Mouse (Mus musculus) lung, postnatal 14 days (tissue): ENCODE measurements around the gene Ppp2r5e.

ENCODE experiments used
- DNase-seq: peaks from one replicate; pipeline ENCODE4 v3.0.0; 2021

Gene Ppp2r5e

DNA sequence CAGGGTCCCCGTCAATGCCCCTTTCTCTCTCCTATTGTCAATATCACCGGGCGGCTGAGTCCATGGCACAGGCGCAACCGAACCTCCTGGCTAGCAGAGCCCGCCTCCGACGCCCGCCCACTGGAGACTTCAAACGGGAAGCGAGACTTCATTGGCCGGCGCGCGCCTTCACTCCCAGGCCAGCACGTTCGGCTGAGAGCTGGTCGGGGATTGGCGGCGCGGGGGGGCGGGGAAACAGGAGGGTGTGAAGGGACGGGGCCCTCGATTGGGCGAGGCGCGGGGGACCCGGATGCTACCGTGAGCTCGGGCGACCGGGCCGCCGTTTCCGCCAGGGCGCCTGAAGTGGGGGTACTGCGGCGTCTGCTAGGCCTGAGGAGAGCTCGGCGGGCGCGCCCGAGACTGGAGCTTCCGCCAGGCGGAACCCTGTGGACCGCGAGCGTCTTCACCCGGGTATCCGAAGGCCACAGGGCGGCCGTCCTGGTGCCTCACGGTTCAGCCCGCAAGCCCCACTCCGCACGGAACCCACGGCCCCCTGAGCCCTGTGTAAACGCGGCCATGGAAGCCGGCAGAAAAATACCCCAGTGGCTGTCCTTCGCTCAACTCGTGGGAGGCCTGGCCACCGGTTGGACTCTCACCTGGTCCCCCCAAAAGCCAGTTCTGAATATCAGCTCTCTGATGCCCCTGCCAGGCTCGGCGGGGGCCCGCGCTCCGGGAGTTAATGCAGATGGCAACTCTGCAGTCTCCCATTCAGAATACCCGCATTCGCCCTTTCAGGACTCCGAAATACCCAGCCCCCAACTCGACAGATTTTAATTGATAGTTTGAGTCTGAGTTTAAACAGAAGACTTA, at the start of gene Ppp2r5e:
Gene Ppp2r5e, minus strand, starts transcription at position 92 of the 849 bp plus-strand sequence.
- peak; percentile 99 for DNase-seq

DNA sequence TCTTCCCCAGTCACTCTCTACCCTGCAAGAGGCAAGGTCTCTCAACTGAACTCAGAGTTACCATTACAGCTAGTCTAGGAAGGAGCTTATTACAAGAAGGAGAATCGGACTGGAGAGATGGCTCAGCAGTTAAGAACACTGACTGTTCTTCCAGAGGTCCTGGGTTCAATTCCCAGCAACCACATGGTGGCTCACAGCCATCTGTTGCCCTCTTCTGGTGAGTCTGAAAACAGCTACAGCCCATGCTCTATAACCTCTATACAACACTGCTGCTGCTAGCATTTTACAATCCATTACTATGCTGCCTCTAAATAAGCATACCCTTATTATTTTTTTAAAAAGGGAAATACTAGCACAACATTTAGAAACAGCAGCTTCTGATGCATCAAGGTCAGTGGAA, 49.7 kb upstream of the Ppp2r5e start:
- no peak for DNase-seq

DNA sequence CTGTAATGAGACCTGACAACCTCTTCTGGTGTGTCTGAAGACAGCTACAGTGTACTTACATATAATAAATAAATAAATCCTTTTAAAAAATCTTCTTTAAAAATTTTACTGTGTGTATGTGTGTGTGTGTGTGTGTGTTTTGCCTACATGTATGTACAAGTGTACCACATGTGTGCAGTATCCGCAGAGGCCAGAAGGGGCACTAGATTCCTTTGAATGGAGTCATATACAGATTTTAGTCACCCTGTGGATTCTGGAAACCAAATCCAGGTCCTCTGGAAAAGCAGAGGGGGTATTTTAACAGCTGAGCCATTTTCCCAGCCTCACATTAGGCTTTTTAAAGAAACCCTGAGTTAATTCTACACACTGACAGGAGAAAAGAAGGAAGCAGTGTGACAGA, 45.7 kb upstream of the Ppp2r5e start:
- DNase-seq = no peak

DNA sequence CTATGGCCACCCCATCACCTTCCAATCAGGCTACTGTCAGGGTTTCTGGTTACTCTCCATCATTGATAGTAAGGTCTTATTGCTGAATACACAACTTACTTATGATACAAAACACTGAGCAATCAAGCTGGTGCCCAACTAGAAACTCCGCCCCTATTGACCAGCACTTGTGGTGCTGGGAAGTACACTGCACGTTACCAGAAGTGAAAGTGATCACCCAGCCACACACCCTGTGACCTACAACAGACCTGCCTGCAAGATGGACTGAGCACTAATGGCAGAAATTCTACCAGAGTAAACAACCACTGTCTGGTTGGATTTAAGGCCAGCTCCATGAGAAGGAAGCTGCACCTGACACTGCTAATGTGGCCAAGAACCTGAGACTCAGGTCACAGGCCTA, 42.3 kb upstream of the Ppp2r5e start:
- no peak for DNase-seq

DNA sequence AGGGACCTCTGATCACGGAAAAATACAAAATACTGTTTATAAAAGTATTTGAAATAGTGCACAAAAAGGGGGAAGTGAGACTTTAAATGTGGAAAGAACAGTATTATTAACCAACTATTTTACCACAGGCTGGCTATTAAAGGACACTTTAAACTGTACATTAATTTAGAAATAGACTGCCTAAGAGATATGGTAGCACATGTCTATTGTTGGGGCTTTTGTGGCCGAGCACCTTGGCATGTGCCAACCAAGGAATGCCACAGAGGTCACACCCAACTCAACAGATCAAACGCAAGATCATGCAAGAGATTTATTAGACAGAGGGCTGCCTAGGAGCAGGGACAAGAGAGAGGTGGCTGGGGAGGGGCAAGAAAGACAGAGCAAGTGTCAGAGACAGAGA, 41.1 kb upstream of the Ppp2r5e start:
- no peak for DNase-seq

DNA sequence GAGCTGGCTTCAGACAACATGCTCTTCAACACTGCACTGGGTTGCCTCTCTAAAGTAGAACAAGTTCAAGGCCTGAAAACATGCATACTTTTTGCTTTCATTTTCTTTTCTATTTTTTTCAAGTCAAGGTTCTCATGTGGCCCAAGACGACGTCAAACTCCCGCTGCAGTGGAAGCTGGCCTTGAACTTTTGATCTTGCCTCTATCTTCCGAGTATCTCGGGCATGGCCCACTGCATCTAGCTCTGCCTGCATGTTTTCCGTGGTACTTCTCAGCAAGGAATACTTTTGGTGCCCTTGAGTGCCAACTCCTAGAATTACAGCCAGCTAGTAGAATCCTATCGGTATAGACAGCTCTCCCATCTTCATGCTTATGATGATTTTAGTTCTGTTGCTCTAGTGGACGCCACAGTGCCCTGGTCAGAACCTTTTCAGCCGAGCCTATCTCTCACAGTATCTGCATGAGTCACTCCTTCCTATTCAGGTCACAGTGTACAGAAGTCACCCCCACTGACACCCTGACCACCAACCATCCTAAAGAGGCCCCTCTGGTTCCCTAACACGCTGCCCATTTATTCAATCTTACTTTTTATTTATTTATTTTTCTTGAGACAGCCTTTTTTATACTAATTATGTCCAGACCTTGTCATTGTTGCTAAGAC, 39.9 kb upstream of the Ppp2r5e start:
- no peak for DNase-seq

DNA sequence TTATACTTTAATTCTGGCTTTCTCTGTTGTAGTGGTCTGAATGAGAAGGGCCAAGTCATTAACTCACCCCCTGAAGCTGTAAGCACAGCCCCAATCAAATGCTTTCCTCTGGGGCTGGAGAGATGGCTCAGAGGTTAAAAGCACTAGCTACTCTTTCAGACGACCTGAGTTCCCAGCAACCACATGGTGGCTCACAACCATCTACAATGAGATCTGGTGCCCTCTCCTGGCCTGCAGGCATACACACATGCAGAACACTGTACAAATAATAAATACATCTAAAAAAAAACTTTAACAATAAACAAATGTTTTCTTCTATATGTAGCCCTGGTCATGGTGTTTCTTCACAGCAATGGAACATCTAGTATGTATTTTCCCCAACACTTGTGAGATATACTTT, 33.6 kb upstream of the Ppp2r5e start:
- DNase-seq = no peak

DNA sequence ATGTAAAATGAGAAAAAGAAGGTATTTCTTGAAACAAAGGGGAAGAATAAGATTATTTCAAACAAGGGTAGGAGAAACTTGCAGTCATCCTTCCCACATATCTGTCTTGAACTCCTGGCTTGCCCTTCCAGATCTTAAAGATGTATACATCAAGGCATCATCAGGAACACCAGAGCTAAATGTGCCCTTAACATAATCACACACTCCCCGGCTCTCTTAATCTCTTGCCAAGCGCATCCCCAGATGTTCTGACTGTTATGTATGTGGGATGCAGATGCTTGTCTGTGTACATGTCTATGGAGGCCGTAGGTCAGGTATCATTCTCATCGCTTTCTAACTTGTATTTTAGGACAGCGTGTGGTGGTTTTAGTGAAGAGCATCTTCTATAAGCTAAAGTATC, 27.2 kb upstream of the Ppp2r5e start:
- no peak for DNase-seq

DNA sequence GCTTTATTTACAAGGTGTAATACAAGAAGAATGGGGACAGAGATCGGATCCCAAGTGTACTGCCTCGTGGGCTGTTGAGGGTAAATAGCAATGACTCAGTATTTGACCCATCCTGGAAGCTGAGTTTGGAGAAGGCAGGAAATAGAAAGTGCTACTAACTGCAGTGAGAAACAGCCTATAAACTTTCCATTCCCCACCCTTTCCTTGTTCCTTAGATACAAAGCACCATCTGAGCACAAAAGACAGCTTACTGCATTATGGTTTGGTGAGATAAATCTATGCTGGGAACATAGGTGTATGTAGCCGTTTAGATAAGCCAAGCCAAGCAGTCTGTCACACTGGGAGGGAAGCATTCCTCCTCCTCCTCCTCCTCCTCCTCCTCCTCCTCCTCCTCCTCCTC, 26.8 kb upstream of the Ppp2r5e start:
- DNase-seq = no peak

DNA sequence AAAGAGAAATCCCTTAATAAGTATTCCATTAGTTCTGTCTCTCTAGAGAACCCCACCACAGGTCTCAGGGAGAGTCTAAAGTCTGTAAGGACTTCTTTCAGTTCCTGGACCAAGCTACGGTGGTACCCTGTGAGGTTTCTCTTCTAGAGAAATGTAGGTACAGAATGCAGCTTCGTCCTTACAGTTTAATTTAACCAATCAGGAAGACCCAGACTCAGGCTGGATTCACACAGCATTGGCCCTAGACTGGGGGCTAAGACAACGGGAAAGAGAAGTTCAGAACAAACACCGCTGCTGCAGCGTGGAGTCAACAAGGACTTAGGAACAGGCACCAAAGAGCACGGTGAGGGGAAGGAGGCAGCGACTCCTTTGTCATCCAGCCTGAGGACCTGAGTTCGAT, 20.8 kb upstream of the Ppp2r5e start:
- DNase-seq = no peak

DNA sequence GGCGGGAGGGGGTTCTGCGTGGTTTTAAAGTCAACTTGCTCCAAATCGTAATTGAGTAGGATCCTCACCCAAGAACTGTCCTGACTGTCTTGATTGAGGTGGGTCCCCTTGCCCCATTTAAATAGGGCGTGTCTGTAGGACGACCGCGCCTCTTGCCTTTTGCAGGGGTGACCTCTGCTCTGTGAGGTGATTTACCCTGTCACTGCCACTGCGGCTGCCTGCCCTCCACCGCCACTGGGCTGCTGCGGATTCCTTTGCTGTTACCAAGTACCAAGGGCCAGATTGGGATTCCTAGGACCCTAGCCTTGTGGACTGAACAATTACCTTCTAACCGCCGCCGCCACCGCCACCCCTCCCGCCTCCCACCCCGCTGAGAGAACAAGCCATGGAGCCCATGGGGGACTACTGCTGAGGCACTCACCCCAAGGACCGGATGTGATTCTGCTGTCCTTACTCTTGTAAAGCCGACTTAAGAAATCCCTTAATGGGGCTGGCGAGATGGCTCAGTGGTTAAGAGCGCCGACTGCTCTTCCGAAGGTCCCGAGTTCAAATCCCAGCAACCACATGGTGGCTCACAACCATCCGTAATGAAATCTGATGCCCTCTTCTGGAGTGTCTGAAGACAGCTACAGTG, 20.2 kb upstream of the Ppp2r5e start:
- peak; percentile 14 for DNase-seq

DNA sequence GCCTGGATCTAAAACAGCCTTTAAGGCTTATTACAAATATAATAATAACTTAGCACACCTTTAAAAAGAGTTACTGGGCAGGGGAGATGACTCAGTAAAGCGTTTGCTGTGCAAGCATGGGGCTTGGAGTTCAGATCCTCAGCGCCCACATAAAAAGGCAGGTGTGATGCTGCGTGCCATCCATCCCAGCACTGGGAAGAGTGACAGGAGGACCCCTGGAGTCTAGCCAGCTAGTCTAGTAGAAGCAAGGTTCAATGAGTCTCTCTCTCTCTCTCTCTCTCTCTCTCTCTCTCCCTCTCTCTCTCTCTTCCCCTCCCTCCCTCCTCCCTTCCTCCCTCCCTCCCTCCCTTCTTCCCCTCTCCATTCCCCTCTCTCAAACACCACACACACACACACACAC, 19.5 kb upstream of the Ppp2r5e start:
- DNase-seq = no peak

DNA sequence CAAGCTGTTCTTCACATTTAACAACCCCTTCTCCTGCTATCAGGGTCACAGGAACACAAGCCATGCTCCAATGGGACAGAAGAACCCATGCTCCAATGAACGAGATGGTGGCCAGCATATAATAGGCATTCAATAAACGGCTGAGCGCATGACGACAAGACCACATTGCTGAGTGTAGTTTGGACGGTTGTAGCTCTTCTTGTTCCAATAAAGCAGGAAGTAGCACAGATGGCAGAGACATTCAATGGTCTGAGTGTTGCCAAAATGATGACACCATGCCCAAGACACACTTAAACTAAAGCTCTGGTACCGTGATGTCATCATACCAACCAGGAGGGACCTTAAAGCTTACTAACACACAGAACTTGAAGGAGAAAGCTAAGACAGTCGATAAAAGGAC, 16.7 kb upstream of the Ppp2r5e start:
- DNase-seq = no peak

DNA sequence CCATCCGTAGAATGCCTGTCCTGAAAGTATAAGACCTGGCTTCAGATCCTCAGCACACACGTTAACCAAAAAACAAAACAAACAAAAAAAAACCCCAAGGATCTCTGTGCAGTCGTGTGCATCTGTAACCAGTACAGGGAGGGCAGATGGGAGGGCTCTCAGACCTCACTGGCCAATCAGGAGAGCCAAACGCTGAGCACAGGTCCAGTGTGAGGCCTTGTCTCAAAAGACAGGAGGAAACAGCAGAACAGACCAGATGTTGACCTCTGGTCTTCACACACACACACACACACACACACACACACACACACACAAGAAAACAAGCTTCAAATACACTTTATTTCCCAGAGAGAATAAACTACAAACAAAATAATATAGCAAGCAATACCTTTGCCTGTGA, 3.4 kb upstream of the Ppp2r5e start:
- no peak for DNase-seq

DNA sequence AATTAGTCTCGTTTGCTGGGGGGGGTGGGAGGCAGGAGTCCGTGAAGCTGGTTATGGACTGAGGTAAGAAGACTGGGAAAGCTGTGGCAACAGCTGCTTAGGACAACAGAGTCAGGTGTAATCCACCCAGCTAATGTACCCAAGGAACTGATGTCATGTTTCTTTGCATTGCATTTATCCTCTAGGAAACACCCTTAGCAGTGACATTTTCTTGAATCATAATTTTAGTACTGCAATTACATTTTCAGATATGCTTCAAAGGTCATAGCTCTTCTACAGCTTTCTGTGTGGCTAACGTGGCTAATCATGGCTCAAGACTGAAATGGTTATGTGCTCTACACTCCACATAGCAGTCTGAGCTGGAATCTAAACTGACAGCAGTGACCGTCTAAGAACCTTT, 2.9 kb upstream of the Ppp2r5e start:
- DNase-seq = no peak

DNA sequence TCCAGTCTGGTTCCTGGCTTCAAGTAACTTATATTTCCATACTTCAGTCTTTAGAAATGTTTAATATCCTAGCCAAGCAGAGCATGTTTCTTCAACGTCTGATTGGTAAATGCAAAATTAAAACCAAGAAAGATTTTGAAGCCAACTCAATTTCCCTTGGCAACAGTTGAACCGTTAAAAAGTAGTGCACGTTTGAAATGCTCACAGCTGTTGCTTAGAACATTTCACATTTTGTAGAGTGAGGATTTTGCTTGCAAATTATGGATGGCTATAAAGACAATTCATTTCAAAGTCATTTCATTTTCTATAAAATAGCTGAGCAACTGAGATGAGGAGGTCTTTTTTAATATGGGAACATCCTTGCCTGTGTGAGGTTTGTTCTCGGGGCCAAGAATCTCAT, 1.7 kb upstream of the Ppp2r5e start:
- no peak for DNase-seq

DNA sequence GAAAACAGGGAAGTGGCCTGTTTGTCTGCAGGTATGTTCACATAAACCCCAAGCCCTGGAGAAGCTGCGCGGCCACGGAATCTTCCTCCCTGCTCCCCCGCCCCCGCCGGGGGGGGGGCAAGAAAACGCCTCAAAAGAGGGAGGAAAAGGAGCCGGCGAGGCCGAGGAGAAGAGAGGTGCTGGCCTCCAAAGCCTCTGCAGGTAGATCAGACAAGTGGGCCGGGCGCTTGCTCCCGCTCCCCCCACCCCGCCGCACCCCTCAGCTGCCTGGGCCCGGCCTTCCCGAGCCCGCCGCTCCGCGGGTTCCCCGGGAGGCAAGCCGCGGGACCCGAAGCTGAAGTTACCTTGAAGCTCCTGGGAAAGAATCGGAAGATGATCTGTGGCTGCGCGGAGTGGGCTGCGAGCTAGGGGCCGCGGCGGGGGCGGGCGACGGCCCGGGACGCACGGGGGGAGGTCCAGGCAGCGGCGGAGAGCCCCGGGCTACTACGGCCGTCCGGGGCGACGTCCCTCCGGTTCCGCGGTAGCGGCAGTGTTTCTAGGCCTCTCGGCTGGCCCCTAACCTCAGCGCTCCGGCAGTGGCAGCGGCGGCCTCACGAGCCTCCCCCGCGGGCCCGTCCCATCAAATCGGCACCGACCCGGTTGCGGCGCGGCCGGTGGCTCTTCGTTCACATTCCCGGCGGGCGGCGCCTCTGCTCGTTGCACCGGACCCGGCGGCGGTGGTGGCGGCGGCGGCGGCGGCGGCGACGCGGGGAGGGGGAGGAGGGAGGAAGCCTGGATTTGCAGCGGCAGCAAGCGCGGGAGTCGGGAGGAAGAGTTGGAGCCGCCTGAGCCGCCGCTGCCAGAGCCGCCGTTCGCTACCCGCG, 523 bp downstream of the Ppp2r5e start:
- peak; percentile 31 for DNase-seq

DNA sequence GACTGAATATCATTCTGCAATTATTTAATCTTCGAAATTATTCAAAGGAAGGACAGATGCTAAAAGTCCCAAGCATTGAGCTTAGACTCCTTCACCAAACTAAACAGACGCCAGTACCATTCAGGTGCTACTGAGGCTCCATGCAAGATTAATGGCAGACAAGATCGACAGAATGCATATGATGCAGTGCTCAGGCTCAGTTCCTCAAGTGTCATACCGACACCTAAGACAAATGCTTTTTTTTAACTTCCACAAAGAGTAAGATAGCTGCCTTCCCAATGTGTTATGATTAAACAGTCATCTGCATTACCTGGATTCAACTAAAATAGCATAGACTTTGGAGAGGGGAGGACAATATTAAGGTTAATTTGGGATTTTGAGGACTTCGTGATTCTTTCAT, 1.6 kb downstream of the Ppp2r5e start:
- DNase-seq = no peak

DNA sequence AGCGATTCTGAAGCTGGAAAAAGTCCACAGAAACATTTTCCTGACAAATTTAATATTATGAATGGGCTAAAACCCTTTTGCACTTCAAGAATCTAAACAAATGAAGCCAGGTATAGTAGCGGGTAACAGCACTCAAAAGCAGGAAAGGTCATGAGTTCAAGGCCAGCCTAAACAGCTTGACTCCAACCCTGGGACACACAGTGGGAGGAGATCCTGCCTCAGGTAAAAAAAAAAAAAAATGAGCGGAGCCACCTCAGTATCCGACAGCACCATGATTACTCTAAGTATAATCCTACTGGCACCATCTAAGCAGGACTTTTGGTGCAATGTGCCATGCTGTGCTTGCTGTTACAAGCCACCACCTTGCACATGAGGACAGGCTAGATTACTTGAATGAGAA, 2.2 kb downstream of the Ppp2r5e start:
- DNase-seq = no peak

DNA sequence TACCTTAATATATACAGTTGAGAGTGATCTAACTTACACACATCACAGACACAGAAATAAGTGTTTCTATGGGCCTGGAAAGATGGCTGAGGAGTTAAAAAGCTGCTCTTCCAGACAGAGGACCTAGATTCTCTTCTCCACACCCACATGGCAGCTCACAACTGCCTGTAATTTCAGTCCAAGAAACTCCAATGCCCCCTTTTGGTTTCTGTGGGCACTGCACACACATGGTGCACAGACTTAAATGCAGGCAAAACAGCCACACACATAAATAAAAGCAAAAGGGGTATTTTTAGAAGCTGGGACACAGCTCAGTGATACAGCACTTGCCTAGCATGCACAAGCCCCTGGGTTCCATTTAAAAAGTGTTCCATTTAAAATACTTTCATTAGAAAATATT, 8.5 kb downstream of the Ppp2r5e start:
- DNase-seq = no peak

DNA sequence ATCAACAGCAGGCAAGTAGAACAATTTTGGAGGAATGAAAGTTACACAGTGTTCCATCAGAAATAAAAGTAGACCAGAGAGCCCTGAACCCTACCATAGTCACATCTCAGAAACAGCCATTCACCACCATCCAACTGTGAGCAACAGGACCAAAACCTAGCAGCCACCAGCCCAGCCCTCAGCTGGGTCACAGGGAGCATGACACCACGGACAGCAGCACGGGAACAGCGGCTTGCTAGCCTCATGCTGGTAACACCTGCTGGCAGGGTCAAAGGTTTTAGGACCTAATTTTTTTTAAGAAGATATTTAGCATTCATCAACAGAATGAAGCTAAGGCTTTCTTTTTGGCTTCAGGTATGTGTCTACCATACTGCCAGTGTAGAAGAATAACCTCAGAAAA, 12.3 kb downstream of the Ppp2r5e start:
- no peak for DNase-seq

DNA sequence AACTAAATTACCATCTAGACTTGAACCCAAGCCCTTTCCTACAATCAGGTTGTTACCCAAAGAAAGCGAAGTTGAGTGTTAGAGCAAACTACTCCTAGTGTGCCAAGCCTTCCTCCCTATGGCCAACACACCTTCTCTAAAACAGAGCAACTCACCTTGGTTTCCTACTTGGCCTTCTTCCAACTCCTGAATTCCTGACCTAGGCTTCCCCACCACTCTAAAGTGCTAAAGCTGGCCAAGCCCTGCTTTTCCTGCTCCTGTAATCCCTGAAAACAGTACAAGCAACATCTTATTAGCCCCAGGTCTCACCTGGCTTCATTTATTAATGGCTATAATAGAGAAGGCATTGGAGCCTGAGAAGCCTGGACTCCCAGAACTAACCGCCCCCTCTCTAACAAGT, 17.0 kb downstream of the Ppp2r5e start:
- DNase-seq = no peak

DNA sequence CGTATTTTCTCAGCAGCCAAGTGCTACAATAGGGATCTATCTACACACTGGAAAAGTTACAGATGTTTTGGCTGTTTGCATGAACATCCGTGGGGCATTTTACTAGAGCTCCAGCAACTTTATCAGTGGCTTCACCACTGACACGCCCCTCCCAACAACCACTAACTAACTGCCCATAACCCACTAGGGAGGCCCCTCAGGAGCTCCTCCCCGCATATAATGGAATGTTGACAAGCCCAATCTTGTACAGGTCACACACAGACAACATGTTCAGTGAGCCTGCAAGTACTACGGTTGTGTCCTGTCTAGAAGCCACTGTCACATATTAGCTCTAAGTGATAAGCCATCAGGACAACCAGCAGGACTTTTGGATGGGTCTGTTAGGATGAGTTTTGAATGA, 18.8 kb downstream of the Ppp2r5e start:
- DNase-seq = no peak
